Mouse (Mus musculus) small intestine, adult 2 months (tissue): ENCODE data around the gene Arf5. TPM values are rescaled to one million over a fixed set of nuclear protein-coding genes. Genes with fewer than 3 reads are reported as not detected.

ENCODE experiments used
- H3K27ac ChIP-seq: fragments of 200-500 bp; 2 replicates; pipeline ENCODE4 v1.5.1; 2012; ENCODE audit warnings: low read depth, low read length, control low read depth, inconsistent platforms; ENCODE audit not compliant: insufficient read depth
- H3K27me3 ChIP-seq: fragments of 200-500 bp; 2 replicates; pipeline ENCODE4 v1.6.1; 2012; ENCODE audit warnings: mild to moderate bottlenecking, moderate library complexity, low read length, inconsistent platforms; ENCODE audit not compliant: control insufficient read depth, insufficient read depth
- H3K36me3 ChIP-seq: fragments of 200-500 bp; 2 replicates; pipeline ENCODE4 v1.6.1; 2012; ENCODE audit warnings: mild to moderate bottlenecking, low read length, control low read depth, inconsistent platforms; ENCODE audit not compliant: control insufficient read depth, insufficient read depth
- H3K4me1 ChIP-seq: fragments of 200-500 bp; 2 replicates; pipeline ENCODE4 v1.6.1; 2012; ENCODE audit warnings: low read length, inconsistent platforms, mixed read lengths; ENCODE audit not compliant: control insufficient read depth, insufficient read depth, insufficient read length
- H3K4me3 ChIP-seq: fragments of 200-500 bp; 2 replicates; pipeline ENCODE4 v1.5.1; 2012; ENCODE audit warnings: low read depth, mild to moderate bottlenecking, control low read depth, inconsistent platforms, low read length, moderate library complexity
- CTCF ChIP-seq: fragments of 200-500 bp; IDR thresholded peaks from 2 replicates; pipeline ENCODE4 v1.5.1; 2012; ENCODE audit warnings: low read depth, mild to moderate bottlenecking, control low read depth, inconsistent platforms, low read length, moderate library complexity, mixed read lengths; ENCODE audit not compliant: insufficient replicate concordance, insufficient read length; ENCODE audit errors: extremely low read depth
- POLR2A ChIP-seq: fragments of 200-500 bp; IDR thresholded peaks from 2 replicates; pipeline ENCODE4 v1.6.1; 2012; ENCODE audit warnings: low read depth, mild to moderate bottlenecking, control low read depth, inconsistent platforms, low read length, moderate library complexity
- whole genome bisulfite sequencing: fragments of 180-500 bp; shearing (Covaris S2); methylation state at CpG from one replicate; pipeline ENCODE4 v1.1.7; 2018; 5-methylcytosine and 5-hydroxymethylcytosine counted together
- polyA plus RNA-seq: library from polyadenylated mRNA; depleted of rRNA; stranded (reverse); fragments of >200 nt; gene quantifications from 2 replicates; pipeline ENCODE4 v1.2.3, GENCODE M21; 2012

Gene Arf5
- polyA plus RNA-seq, 1 experiment, result 1,346 TPM

GRCm38 (mm10) chr6:28398726-28399125 lies 24.6 kb upstream of the Arf5 start:
- Histone ChIP-seq H3K36me3 (no peaks in the 10 kb centered on the region), H3K4me3 (no peak overlapping the region), H3K27me3 (peaks cover 27% of the 10 kb centered on the region), H3K4me1 (no peaks in the 10 kb centered on the region), H3K27ac (no peak overlapping the region)
- TF ChIP-seq POLR2A (no peak), CTCF (no peak)
- 86% methylated on average over 3 of the region's 3 CpGs for WGBS

GRCm38 (mm10) chr6:28399791-28400190 lies 23.6 kb upstream of the Arf5 start:
- Histone ChIP-seq H3K4me3 (no peak overlapping the region), H3K27ac (no peak overlapping the region), H3K36me3 (no peaks in the 10 kb centered on the region), H3K27me3 (peaks cover 27% of the 10 kb centered on the region), H3K4me1 (no peaks in the 10 kb centered on the region)
- WGBS, result 94% methylated on average over 4 of the region's 4 CpGs
- TF ChIP-seq POLR2A, result no peak
- peak; percentile 14; the same call in 1 of the 2 replicates for TF ChIP-seq CTCF

GRCm38 (mm10) chr6:28410053-28410452 lies 13.3 kb upstream of the Arf5 start:
- Histone ChIP-seq H3K27me3 (no peaks in the 10 kb centered on the region), H3K27ac (no peak overlapping the region), H3K36me3 (peaks cover 2% of the 10 kb centered on the region), H3K4me1 (no peaks in the 10 kb centered on the region), H3K4me3 (no peak overlapping the region)
- TF ChIP-seq POLR2A (no peak), CTCF (no peak)
- 74% methylated on average over 9 of the region's 9 CpGs for WGBS

DNA sequence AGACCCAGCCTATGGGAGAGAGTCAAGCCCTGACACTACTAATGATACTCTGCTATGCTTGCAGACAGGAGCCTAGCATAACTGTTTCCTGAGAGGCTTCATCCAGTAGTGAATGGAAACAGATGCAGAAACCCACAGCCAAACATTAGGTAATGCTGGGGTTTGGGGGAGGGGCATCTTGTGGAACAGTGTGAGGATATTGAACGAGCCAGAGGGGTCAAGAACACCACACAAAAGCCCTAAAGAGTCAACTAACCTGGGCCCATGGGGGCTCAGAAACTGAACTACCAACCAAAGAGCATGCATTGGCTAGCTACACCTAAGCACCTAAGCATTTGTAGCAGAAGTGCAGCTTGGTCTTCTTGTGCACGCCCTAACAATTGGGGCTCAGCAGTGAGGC lies 12.1 kb upstream of the Arf5 start:
- 71% methylated on average over 2 of the region's 2 CpGs for WGBS
- Histone ChIP-seq H3K27ac (no peak overlapping the region), H3K4me3 (no peak overlapping the region), H3K36me3 (peaks cover 11% of the 10 kb centered on the region), H3K27me3 (no peaks in the 10 kb centered on the region), H3K4me1 (no peaks in the 10 kb centered on the region)
- TF ChIP-seq CTCF (no peak), POLR2A (no peak)

GRCm38 (mm10) chr6:28416981-28417380 lies 6.4 kb upstream of the Arf5 start:
- WGBS, result 50% methylated on average over 4 of the region's 4 CpGs
- Histone ChIP-seq H3K4me3 (no peak overlapping the region), H3K27me3 (no peaks in the 10 kb centered on the region), H3K27ac (no peak overlapping the region), H3K36me3 (peaks cover 33% of the 10 kb centered on the region), H3K4me1 (peaks cover 17% of the 10 kb centered on the region)
- TF ChIP-seq CTCF (no peak), POLR2A (no peak)

DNA sequence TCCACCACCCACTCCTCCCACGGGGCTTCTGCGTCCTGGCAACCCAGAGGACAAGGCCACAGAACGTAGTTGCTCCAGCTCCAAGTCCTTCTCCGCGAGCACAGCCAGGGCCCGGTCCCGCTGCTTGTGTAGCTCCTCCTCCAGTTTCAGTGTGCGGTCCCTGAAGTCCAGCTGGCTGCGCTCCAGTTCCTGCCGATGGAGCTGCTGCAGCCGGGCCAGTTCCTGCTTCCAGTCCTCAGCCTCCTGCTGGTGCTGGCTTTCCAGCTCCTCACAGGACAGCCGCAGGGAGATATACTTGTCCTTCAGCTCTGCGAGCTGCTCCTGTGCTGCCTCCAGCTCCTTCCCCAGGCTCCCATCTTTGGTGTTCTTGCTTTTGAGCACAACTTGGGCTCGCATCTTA lies 4.9 kb upstream of the Arf5 start:
- Histone ChIP-seq H3K27ac (peak overlapping the region; percentile 35; the same call in 1 of the 2 replicates), H3K36me3 (peaks cover 33% of the 10 kb centered on the region), H3K4me1 (peaks cover 22% of the 10 kb centered on the region), H3K4me3 (no peak overlapping the region), H3K27me3 (no peaks in the 10 kb centered on the region)
- TF ChIP-seq CTCF, result no peak
- TF ChIP-seq POLR2A, result no peak
- 74% methylated on average over 14 of the region's 14 CpGs for WGBS

- peaks cover 32% of the 10 kb centered on the region for H3K36me3 ChIP-seq
- TF ChIP-seq POLR2A (no peak), CTCF (no peak)
- H3K4me3 ChIP-seq, result no peak overlapping the region
- H3K27me3 ChIP-seq, result no peaks in the 10 kb centered on the region
- 40% methylated on average over 2 of the region's 2 CpGs for WGBS
- peaks cover 22% of the 10 kb centered on the region for H3K4me1 ChIP-seq
- H3K27ac ChIP-seq, result no peak overlapping the region
Measured at GRCm38 (mm10) chr6:28419673-28420072, 3.7 kb upstream of the Arf5 start.
